Mouse (Mus musculus): ENCODE measurements around the gene Tnks2.

- TF ChIP-seq CTCF (IDR thresholded peaks at IDR 0.05; ENCODE audit: low read depth) (no peak), EP300 (optimal IDR thresholded peaks at IDR 0.05) (no peak)
Measured at GRCm38 (mm10) chr19:36865905-36866304, 31.9 kb downstream of the Tnks2 start.
